Mouse (Mus musculus) kidney, embryonic 15.5 days (tissue): ENCODE results near the gene Cd8b1. TPM values are rescaled to one million over a fixed set of nuclear protein-coding genes. Genes with fewer than 3 reads are reported as not detected.
"Not testable (repeated sequence)": the region's sequence is repeated elsewhere in the genome, so short reads cannot be mapped to it uniquely, and the experiment has no call there.

Source experiments
- ATAC-seq: fragments of 200-750 bp; cut with Nextera tagmentation; replicated peaks from 2 replicates; pipeline ENCODE4 v1.8.0; 2017; ENCODE audit warnings: moderate TSS enrichment; ENCODE audit not compliant: low FRiP score
- H3K27ac ChIP-seq: fragments of 300-500 bp; sonication (generic); 2 replicates; pipeline ENCODE4 v1.5.1; 2015; ENCODE audit warnings: mild to moderate bottlenecking, inconsistent platforms
- H3K27me3 ChIP-seq: fragments of 300-500 bp; sonication (generic); 2 replicates; pipeline ENCODE4 v1.6.1; 2015; ENCODE audit warnings: inconsistent platforms
- H3K36me3 ChIP-seq: fragments of 300-500 bp; sonication (generic); 2 replicates; pipeline ENCODE4 v1.6.1; 2015; ENCODE audit warnings: inconsistent platforms
- H3K4me1 ChIP-seq: fragments of 300-500 bp; sonication (generic); 2 replicates; pipeline ENCODE4 v1.6.1; 2015; ENCODE audit warnings: inconsistent platforms
- H3K4me2 ChIP-seq: fragments of 300-500 bp; sonication (generic); 2 replicates; pipeline ENCODE4 v1.6.1; 2015; ENCODE audit warnings: moderate library complexity, mild to moderate bottlenecking, inconsistent platforms
- H3K4me3 ChIP-seq: fragments of 300-500 bp; sonication (generic); replicated peaks from 2 replicates; pipeline ENCODE4 v1.5.1; 2015; ENCODE audit warnings: mild to moderate bottlenecking, inconsistent platforms
- H3K9ac ChIP-seq: fragments of 300-500 bp; sonication (generic); 2 replicates; pipeline ENCODE4 v1.6.1; 2015; ENCODE audit warnings: mild to moderate bottlenecking, inconsistent platforms
- H3K9me3 ChIP-seq: fragments of 300-500 bp; sonication (generic); replicated peaks from 2 replicates; pipeline ENCODE4 v1.6.1; 2016; ENCODE audit warnings: inconsistent platforms
- WGBS: fragments of 180-500 bp; shearing (Covaris S2); methylation state at CpG from one replicate; pipeline ENCODE4 v1.1.7; 2015; ENCODE audit warnings: mixed read lengths; 5-methylcytosine and 5-hydroxymethylcytosine counted together
- polyA plus RNA-seq: library from polyadenylated mRNA; unstranded; fragments of >200 nt; fragmentation: Nextera tagmentation; extraction: Ambion mirVana; gene quantifications from 2 replicates; pipeline ENCODE4 v1.2.1, GENCODE M21; 2015

The Cd8b1 gene
- polyA plus RNA-seq, 1 experiment from 2014 or later, result 0.13 TPM

DNA sequence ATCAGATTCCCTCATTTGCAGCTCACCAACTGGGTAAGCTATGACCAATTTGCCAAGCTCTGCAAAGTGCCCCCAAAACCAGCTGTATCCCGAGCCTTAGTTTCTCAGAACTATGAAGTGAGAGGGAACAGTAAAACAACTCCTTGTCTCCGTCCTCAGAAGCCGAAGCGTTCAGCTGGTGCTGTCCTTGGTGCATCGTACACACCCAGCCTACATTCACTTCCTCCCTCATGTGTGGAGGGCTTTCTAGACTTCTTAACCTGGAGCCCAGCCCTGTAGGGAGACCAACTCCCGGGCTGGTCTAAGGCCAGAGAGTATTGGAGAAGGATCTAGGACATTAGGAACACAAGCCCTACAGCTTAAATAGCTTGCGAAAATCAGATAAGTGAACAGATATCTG is 7.9 kb downstream of the Cd8b1 start:
- Histone ChIP-seq H3K9me3 (no peaks in the 10 kb centered on the region), H3K9ac (no peak overlapping the region), H3K4me3 (no peak overlapping the region), H3K27me3 (no peaks in the 10 kb centered on the region), H3K27ac (no peak overlapping the region), H3K4me2 (no peak overlapping the region), H3K4me1 (no peaks in the 10 kb centered on the region), H3K36me3 (no peaks in the 10 kb centered on the region)
- ATAC-seq, result no peak
- WGBS, result 77% methylated on average over 7 of the region's 7 CpGs

DNA sequence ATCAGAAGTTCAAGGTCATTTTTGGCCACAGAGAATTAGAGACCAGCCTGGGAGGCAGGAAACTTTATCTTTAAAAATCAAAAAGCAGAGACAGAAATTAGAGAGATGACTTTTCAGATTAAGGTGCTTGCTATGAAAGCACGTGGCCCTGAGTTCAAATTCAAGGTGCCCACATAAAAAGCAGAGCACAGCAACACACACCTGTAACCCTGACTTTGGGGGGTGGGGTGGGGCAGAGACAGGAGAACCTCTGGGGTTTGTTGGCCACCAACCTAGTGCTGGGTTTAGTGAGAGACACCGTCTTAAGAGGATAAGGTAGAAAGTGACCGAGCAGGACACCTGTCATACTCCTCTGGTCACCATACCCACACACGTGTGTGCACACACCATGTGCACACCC is 8.9 kb downstream of the Cd8b1 start:
- 92% methylated on average over 2 of the region's 4 CpGs for WGBS
- not testable (repeated sequence) for H3K4me1 ChIP-seq, H3K9me3 ChIP-seq, H3K36me3 ChIP-seq, H3K4me2 ChIP-seq, H3K27me3 ChIP-seq, ATAC-seq, H3K9ac ChIP-seq, H3K27ac ChIP-seq, H3K4me3 ChIP-seq

DNA sequence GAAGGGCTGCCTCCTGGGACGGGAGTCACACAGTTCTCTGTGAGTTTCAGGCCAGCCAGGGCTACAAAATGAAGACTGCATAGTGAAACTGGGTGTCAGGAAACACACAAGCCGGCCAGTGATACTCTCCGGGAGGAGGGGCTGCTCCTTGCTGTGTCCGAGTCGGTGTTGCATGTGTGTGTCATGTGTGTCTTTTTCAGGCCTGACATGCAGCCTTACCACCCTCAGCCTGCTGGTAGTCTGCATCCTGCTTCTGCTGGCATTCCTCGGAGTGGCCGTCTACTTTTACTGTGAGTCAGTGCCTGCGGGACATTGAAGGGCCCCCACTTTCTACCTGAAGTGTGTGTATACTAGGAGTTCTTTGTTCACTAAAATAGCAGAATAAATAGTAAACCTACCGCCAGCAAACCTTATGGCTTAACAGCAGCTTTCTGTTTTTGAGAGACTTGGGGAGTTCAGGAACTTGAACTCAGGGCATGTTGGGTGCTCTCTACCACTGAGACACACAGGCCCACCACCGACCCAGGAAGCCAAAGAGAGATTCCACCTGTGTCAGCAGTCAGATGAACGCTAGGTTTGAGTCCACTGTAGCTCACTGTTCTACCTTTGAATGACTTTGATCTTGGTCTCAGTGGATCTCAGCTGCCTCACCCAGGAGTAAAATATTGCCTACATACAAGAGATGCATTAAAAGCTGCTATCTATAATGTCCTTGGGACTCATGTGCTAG is 9.8 kb downstream of the Cd8b1 start:
- no peaks in the 10 kb centered on the region for H3K4me1 ChIP-seq
- no peaks in the 10 kb centered on the region for H3K9me3 ChIP-seq
- no peak overlapping the region for H3K27ac ChIP-seq
- ATAC-seq, result no peak
- no peak overlapping the region for H3K4me3 ChIP-seq
- 82% methylated on average over 11 of the region's 11 CpGs for WGBS
- no peaks in the 10 kb centered on the region for H3K36me3 ChIP-seq
- no peaks in the 10 kb centered on the region for H3K27me3 ChIP-seq
- H3K4me2 ChIP-seq, result no peak overlapping the region
- H3K9ac ChIP-seq, result no peak overlapping the region

DNA sequence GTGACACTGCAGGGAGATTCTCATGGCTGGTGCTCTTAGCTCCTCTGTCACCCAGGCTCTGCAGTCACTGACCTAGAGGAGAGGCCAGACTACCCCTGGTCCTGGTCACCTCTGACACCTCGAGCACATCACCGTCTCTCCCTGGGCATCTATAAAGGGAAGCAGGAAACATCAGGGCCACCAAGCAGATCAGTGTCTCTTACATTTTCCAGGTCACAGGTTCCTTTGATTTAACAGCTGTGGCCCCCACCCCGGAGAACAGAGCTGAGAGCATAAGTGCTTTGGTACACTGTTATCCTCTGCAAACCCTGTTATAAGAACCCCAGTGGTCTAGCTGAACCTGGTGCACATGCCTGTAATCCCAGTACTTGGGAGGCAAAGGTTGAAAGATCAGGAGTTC is 10.4 kb downstream of the Cd8b1 start:
- Histone ChIP-seq H3K27me3 (no peaks in the 10 kb centered on the region), H3K4me1 (no peaks in the 10 kb centered on the region), H3K9ac (no peak overlapping the region), H3K9me3 (no peaks in the 10 kb centered on the region), H3K4me3 (no peak overlapping the region), H3K4me2 (no peak overlapping the region), H3K27ac (no peak overlapping the region), H3K36me3 (no peaks in the 10 kb centered on the region)
- ATAC-seq, result no peak
- WGBS, result 40% methylated on average over 3 of the region's 3 CpGs

DNA sequence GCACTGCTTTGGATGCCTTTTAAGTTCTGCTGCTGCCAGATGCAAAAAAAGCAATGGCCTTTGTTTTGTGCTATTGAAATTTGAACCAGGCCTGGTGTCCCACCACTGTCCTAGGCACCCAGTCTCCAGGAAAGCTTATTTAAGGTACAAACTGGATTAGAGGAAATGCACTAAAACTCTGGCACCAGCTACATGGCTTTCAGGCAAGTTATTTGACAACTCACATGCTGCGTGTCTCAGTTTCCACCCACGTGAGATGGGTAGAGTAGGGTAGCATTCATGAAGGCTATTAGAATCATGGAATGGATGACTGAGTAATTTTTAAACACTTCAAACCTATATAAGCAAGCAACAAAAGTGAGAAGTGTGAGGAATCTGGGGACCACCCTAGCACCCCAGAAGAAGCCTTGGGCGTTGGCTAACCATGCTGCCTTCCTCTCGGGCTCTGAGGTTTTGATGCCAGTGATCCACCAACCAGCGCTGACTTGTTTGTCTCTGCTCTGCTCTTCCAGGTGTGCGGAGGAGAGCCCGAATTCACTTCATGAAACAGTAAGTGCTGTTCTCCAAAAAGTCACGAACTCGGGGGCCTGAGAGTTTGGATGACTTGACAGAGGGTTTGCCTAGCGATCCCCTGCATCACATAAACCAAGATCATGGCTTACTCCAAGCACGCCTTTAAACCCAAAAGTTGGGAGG is 11.1 kb downstream of the Cd8b1 start:
- ATAC-seq, result no peak
- no peak overlapping the region for H3K4me2 ChIP-seq
- H3K27ac ChIP-seq, result no peak overlapping the region
- H3K4me3 ChIP-seq, result no peak overlapping the region
- no peaks in the 10 kb centered on the region for H3K4me1 ChIP-seq
- H3K36me3 ChIP-seq, result no peaks in the 10 kb centered on the region
- no peaks in the 10 kb centered on the region for H3K27me3 ChIP-seq
- no peak overlapping the region for H3K9ac ChIP-seq
- no peaks in the 10 kb centered on the region for H3K9me3 ChIP-seq
- 89% methylated on average over 11 of the region's 11 CpGs for WGBS

DNA sequence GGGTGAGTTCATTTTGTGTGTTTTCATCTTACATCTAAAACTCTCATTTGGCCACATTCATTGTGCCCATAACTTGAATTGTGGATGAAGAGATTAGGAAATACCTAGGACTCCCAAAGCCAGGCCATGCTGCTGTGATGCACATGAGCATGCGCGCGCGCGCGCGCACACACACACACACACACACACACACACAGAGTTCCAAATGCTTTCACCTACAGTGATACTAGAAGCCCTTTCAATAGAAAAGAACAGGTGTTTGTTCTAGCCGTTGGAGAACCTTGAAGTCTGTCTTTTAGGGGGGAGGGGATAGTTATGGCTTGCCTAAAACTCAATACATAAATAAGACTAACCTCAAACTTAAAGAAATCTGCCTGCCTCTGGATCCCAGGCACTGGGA is 15.1 kb downstream of the Cd8b1 start:
- no peak overlapping the region for H3K9ac ChIP-seq
- no peaks in the 10 kb centered on the region for H3K4me1 ChIP-seq
- no peaks in the 10 kb centered on the region for H3K9me3 ChIP-seq
- no peak overlapping the region for H3K4me3 ChIP-seq
- no peaks in the 10 kb centered on the region for H3K36me3 ChIP-seq
- no peak overlapping the region for H3K27ac ChIP-seq
- H3K4me2 ChIP-seq, result no peak overlapping the region
- no peaks in the 10 kb centered on the region for H3K27me3 ChIP-seq
- no peak for ATAC-seq
- WGBS, result 96% methylated on average over 8 of the region's 8 CpGs

DNA sequence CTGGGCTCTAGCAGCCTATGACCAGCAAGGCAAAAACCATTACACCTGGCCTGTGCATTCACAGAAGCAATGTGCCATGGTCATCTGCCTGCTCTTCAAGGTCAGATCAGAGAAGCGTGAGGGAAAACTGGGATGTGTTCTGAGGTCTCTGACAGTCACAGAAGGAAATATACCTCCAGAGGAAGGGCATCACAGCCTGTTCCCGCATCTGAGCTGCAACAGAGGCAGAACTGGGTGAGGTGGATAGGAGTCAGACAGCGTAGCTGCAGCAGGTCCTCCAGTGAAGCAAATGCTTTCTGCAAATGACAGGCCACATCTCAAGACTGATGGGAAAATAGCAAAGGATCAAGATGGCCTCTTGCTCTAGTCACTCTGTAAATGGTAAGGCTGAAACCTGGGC is 16.4 kb downstream of the Cd8b1 start:
- Histone ChIP-seq H3K9me3 (no peaks in the 10 kb centered on the region), H3K9ac (no peak overlapping the region), H3K36me3 (no peaks in the 10 kb centered on the region), H3K4me1 (no peaks in the 10 kb centered on the region), H3K4me3 (no peak overlapping the region), H3K27me3 (no peaks in the 10 kb centered on the region), H3K4me2 (no peak overlapping the region), H3K27ac (no peak overlapping the region)
- no peak for ATAC-seq
- 79% methylated on average over 3 of the region's 3 CpGs for WGBS

DNA sequence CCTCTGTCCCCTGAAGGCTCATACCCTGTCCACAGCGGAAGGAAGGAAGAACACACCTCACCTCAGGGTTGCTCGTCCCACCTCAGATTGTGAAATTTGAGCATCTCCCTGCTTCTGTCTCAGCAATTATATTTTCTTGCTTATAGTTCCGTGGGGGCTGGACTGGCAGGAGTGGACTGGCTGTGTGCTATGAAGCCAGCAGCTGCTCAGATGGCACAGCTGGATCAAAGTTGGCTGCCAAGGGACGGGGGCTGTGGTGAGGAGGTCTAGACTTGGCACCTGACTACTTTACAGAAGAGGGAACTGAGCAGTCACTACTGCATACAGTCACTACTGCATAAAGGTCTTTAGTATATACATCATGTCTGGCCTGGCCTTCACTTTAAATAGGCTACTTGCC is 16.8 kb downstream of the Cd8b1 start:
- ATAC-seq, result no peak
- 73% methylated on average over 4 of the region's 4 CpGs for WGBS
- Histone ChIP-seq H3K36me3 (no peaks in the 10 kb centered on the region), H3K27ac (no peak overlapping the region), H3K4me2 (no peak overlapping the region), H3K4me3 (no peak overlapping the region), H3K27me3 (no peaks in the 10 kb centered on the region), H3K4me1 (no peaks in the 10 kb centered on the region), H3K9ac (no peak overlapping the region), H3K9me3 (no peaks in the 10 kb centered on the region)

DNA sequence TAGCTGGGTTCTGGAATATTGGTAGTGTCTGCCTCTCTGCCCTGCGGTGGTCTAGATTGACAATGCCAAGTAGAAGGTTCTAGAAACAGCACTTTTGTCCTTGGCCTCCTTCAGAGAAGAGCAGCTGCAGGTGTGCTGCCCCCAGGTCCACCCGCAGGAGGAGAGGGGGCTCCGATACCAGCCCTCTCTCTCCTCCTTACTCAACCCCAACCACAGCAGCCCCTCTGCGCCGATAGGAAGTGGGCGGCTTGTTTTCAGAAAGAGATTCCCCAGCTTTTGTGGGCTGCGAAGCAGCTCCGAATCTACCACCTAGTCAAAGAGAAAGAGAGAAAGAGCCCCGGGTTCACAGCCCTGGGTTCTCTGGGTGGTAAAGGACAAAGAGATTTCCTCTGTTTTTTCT is 18.6 kb downstream of the Cd8b1 start:
- H3K27ac ChIP-seq, result no peak overlapping the region
- 87% methylated on average over 9 of the region's 9 CpGs for WGBS
- H3K9me3 ChIP-seq, result no peaks in the 10 kb centered on the region
- H3K27me3 ChIP-seq, result no peaks in the 10 kb centered on the region
- H3K4me2 ChIP-seq, result no peak overlapping the region
- no peak overlapping the region for H3K9ac ChIP-seq
- no peaks in the 10 kb centered on the region for H3K4me1 ChIP-seq
- H3K4me3 ChIP-seq, result no peak overlapping the region
- no peaks in the 10 kb centered on the region for H3K36me3 ChIP-seq
- no peak for ATAC-seq

DNA sequence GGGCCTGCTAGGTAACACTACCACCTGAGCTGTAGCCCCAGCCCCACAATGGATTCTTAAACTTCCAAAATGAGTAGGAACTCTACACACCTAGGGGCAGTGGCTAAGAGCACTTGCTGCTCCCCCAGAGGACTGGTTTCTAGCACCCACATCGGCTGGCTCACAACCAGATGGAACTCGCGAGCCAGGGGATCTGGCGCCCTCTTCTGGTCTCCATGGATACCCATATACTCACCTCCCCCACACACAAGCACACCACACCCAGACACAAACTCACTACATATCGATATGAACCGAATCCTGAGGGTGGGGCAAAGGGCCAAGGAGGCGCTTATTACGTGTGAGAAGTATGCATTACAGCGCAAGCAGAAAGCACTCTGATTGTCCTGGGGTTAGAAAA is 25.4 kb downstream of the Cd8b1 start:
- 94% methylated on average over 9 of the region's 9 CpGs for WGBS
- Histone ChIP-seq H3K27me3 (no peaks in the 10 kb centered on the region), H3K36me3 (no peaks in the 10 kb centered on the region), H3K4me1 (no peaks in the 10 kb centered on the region), H3K4me3 (no peak overlapping the region), H3K4me2 (no peak overlapping the region), H3K27ac (no peak overlapping the region), H3K9ac (no peak overlapping the region), H3K9me3 (no peaks in the 10 kb centered on the region)
- ATAC-seq, result no peak

DNA sequence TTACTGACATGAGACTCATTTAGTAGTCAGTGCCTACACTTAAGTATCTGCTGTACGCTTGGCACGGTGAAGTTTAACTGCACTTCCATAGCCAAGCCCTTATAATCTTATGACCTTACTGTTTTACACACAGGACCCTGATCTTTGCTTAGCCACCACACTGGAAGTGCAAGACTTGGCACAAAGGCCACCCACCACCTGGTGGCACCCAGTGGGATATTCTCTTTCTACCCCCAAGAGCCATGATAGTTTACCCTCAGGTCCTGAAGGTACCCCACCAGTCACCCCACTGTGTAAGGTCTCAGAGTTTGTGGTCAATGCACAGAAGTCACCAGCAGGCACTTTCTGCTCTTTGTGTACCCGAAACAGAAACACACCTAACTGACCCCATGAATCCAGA is 28.6 kb downstream of the Cd8b1 start:
- no peaks in the 10 kb centered on the region for H3K4me1 ChIP-seq
- no peaks in the 10 kb centered on the region for H3K9me3 ChIP-seq
- H3K27ac ChIP-seq, result no peak overlapping the region
- no peak overlapping the region for H3K4me3 ChIP-seq
- no peak overlapping the region for H3K9ac ChIP-seq
- no peaks in the 10 kb centered on the region for H3K36me3 ChIP-seq
- H3K27me3 ChIP-seq, result no peaks in the 10 kb centered on the region
- H3K4me2 ChIP-seq, result no peak overlapping the region
- ATAC-seq, result no peak
- WGBS, result 90% methylated on average over 3 of the region's 3 CpGs

DNA sequence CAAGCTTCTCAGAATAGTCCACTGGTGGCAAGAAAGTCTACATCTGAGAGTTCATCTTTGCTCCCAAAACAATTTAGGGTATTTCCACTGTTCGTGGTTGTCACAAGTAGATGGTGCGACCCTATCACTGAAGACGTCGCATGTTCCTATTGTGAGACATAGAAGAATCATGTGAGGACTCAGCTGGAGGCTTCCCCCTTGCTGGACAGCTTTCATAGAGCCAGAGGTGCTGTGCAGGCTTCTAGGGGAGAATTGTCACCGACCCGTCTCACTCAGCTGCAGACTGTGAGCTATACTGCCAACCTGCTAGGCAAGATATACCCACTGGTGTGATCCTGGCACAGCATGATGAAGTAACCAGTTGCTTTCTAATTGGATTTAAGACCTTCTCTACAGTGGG is 29.6 kb downstream of the Cd8b1 start:
- no peaks in the 10 kb centered on the region for H3K27me3 ChIP-seq
- H3K9ac ChIP-seq, result no peak overlapping the region
- no peak overlapping the region for H3K27ac ChIP-seq
- WGBS, result 90% methylated on average over 6 of the region's 6 CpGs
- H3K4me3 ChIP-seq, result no peak overlapping the region
- H3K9me3 ChIP-seq, result no peaks in the 10 kb centered on the region
- no peak for ATAC-seq
- no peaks in the 10 kb centered on the region for H3K4me1 ChIP-seq
- no peak overlapping the region for H3K4me2 ChIP-seq
- H3K36me3 ChIP-seq, result no peaks in the 10 kb centered on the region
